Mouse (Mus musculus) spleen, adult 2 months (tissue): ENCODE data around the gene Gtf2a2.

Source experiments
- CTCF ChIP-seq: fragments of 200-500 bp; IDR thresholded peaks from 2 replicates; pipeline ENCODE4 v1.5.1; 2011; ENCODE audit warnings: mild to moderate bottlenecking, inconsistent platforms; ENCODE audit not compliant: insufficient read depth, insufficient read length, insufficient replicate concordance; ENCODE audit errors: extremely low read depth
- POLR2A ChIP-seq: fragments of 200-500 bp; IDR thresholded peaks from 2 replicates; pipeline ENCODE4 v1.6.1; 2011; ENCODE audit warnings: low read depth, low read length, inconsistent platforms

DNA sequence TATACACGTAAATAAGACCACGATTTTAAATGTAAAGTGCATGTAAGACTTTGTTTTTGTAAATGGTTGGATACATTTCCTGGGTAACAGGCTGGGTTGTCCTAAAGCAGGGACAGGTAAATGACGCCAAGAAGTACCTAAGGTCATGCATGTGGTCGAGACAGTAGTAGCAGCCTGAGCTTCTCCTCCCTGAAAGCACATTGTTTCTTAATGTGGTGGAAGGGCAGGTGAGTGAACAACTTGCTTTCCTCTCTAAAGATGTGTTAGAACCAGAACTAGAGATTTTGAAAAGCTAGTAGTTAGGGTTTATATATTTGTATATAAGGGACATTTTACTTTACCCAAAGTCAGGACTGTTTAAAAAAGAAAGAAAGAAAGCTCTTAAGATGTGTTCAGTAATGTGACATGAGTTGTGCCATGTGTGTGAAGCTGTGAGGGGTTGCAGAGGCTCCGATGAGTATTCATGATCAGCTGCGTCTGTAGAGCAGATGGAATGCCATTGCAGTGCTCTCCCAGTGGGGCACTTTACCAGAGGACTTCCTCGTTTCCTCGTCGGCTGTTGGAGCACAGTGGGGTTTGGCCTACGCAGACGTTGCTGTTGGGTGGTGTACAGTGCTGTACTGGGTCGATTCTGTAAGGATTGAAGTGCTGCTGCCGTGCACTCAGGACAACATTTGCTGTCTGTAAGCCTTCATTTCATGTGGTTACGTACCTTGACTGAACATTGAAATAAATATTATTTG is 4.7 kb upstream of the Gtf2a2 start:
- TF ChIP-seq POLR2A (no peak), CTCF (no peak)
